10 mouse cellular contexts compared by ENCODE assay signal in genomic region chr5:114620305-114620704, GRCm38 (mm10). TPM values are rescaled to one million over a fixed set of nuclear protein-coding genes. Genes with fewer than 3 reads are reported as not detected.
DNase-seq lines count a peak whose midpoint lies in the region; ATAC-seq and TF ChIP-seq lines count a peak whose summit lies in the region.
"Had no signal": no experiment of that assay in that cellular context is flagged by ENCODE, and none has a peak within 500 bp of the region (broad histone marks: within the 10 kb centered on the region; RNA-seq: fewer than 3 reads in every experiment).

No protein-coding gene starts in this region.

- ATAC-seq in lung, embryonic 14.5 days (ENCODE audit: insufficient read depth): no peak

- no peak overlapping the region for H3K27ac ChIP-seq in cerebellum, adult 2 months (ENCODE audit: insufficient read depth, low read length)
- H3K27ac ChIP-seq in lung, embryonic 14.5 days (ENCODE audit: low read depth): no peak overlapping the region

- no peaks in the 10 kb centered on the region for H3K9me3 ChIP-seq in lung, embryonic 14.5 days (ENCODE audit: low read depth, low read length)

- TF ChIP-seq CTCF in cerebellum, adult 2 months (IDR thresholded peaks at IDR 0.05; ENCODE audit: borderline replicate concordance, insufficient read depth, low read depth, low read length): peak; percentile 60; the same call in 1 of the 2 replicates
- TF ChIP-seq CTCF in lung, embryonic 14.5 days (IDR thresholded peaks at IDR 0.05; ENCODE audit: low read depth): peak; percentile 69

- no peaks in the 10 kb centered on the region for H3K36me3 ChIP-seq in lung, embryonic 14.5 days (ENCODE audit: insufficient read depth)

- H3K4me2 ChIP-seq in lung, embryonic 14.5 days: no peak overlapping the region

- H3K9ac ChIP-seq in lung, embryonic 14.5 days: no peak overlapping the region

- intact Hi-C loops in heart, postnatal 10 days (cut with DNase I): no loop called here

- no peaks in the 10 kb centered on the region for H3K4me1 ChIP-seq in cerebellum, adult 2 months (ENCODE audit: control insufficient read depth, insufficient read depth, low read length)
- no peaks in the 10 kb centered on the region for H3K4me1 ChIP-seq in lung, embryonic 14.5 days (ENCODE audit: insufficient read depth)

- no peak for TF ChIP-seq POLR2A in cerebellum, adult 2 months (IDR thresholded peaks at IDR 0.05; ENCODE audit: borderline replicate concordance, insufficient read depth, low read length)

- no peak overlapping the region for H3K4me3 ChIP-seq in cerebellum, adult 2 months (replicated peaks; ENCODE audit: insufficient read depth, low read depth, low read length)
- H3K4me3 ChIP-seq in lung, embryonic 14.5 days (ENCODE audit: low read depth, low read length): no peak overlapping the region

- no peaks in the 10 kb centered on the region for H3K27me3 ChIP-seq in cerebellum, adult 2 months (ENCODE audit: control insufficient read depth, insufficient read depth, low read length)
- no peaks in the 10 kb centered on the region for H3K27me3 ChIP-seq in lung, embryonic 14.5 days (ENCODE audit: insufficient read depth, low read length)

- WGBS in cerebellum, adult 2 months: 34% methylated on average over 6 of the region's 6 CpGs
- WGBS in lung, embryonic 14.5 days: 35% methylated on average over 6 of the region's 6 CpGs

- no peak for DNase-seq in cerebellum, adult 2 months
- DNase-seq in cerebellum, postnatal 4 days (ENCODE audit: low spot score in 2 of 2): no peak
- peak; percentile 52 for DNase-seq in lung, embryonic 14.5 days
- no peak for DNase-seq in lung, adult 18-20 months
- peak; percentile 50 for DNase-seq in c-Kit-positive CD71-negative TER-119-negative erythroid progenitor cells, embryonic 14.5 days (ENCODE audit: low read depth)
- peak; percentile 55 for DNase-seq in retina, postnatal 1 day
- no peak for DNase-seq in heart, postnatal 10 days
- no peak for DNase-seq in right cerebral cortex, postnatal 10 days (ENCODE audit: low spot score in 2 of 2)
- DNase-seq: cerebellum, postnatal 25 days; heart, adult 18-20 months had no signal

RNA-seq across cellular contexts. Expression of gene Trpv4, which starts 37.9 kb away (rescaled TPM):
- 3.0 and 5.5 TPM in 2 replicates for polyA plus RNA-seq in cerebellum, adult 2 months (2012; rRNA removed)
- polyA plus RNA-seq in lung, embryonic 14.5 days (2014; fragmentation: Nextera tagmentation; extraction: Ambion mirVana): 1.0 and 1.6 TPM in 2 replicates
- 1 to 10 TPM; 2.9 to 6.0 TPM for total RNA-seq in heart, postnatal 10 days (2021)

RNA-seq across cellular contexts. Expression of gene Fam222a, which starts 52.5 kb away (rescaled TPM):
- 18.7 and 20.5 TPM in 2 replicates for polyA plus RNA-seq in cerebellum, adult 2 months (2012; rRNA removed)
- polyA plus RNA-seq in lung, embryonic 14.5 days (2014; fragmentation: Nextera tagmentation; extraction: Ambion mirVana): 2.3 and 2.5 TPM in 2 replicates
- 1 to 10 TPM; 7.2 to 8.0 TPM for total RNA-seq in heart, postnatal 10 days (2021)

Comparison
In these comparisons a context has a peak if more than half of its experiments do, and no peak if none do; other contexts are left out.
1. DNase-seq: peak in lung, embryonic 14.5 days (single experiment), c-Kit-positive CD71-negative TER-119-negative erythroid progenitor cells, embryonic 14.5 days (single experiment) and retina, postnatal 1 day (single experiment); none in cerebellum, adult 2 months (0 of 2), cerebellum, postnatal 4 days (0 of 2), lung, adult 18-20 months (0 of 2), heart, postnatal 10 days (0 of 2) and right cerebral cortex, postnatal 10 days (0 of 2).